Mouse (Mus musculus) heart, postnatal 36 days (tissue): ENCODE measurements at regions not wholly inside any gene's neighbourhood (a gene's known extent, or its start where the extent isn't known, plus 50 kb on each side); places are given as distances from the start of the nearest gene placed in this dataset.

Experiments
- DNase-seq, 2 experiments: peaks; one replicate each; pipeline ENCODE4 v3.0.0; 2021 to 2022
- intact Hi-C: fragments of 180-260 bp; cut with DNase I; formaldehyde crosslinking; loops from one replicate; pipeline ENCODE4 v1.15.1; 2025

- intact Hi-C loops, result loop anchor here (5.0 kb wide), 1 partner anchor 203 kb away; no protein-coding TSS in a partner anchor
- no peak for DNase-seq
Measured at GRCm38 (mm10) chr13:33558927-33559326, 74.3 kb downstream of the Serpinb9g start.

- intact Hi-C loops, result loop anchor here (5.0 kb wide), 1 partner anchor 203 kb away; no protein-coding TSS in a partner anchor
- DNase-seq, result no peak
Measured at GRCm38 (mm10) chr13:33559719-33560118, 75.1 kb downstream of the Serpinb9g start.

DNA sequence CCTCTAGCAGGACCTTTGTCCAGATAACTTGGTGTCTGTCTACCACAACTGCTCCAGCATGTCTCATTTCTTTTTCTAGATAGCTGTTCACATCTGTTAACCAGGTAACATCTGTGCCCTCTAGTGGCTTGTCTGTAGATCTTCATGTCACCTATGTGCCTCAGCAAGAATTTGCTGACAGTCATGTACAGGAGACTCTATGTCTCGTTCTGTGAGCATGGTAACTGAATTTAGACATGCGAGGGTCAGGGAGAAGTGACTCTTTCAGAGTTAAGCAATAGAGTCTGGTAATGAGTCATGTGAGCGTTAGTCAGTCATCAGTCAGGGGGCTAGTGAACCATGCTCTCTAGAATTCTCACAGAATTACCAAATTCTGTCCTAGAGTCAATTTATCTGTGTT is 77.0 kb downstream of the Serpinb9g start:
- intact Hi-C loops, result no loop called here
- no peak for DNase-seq

DNA sequence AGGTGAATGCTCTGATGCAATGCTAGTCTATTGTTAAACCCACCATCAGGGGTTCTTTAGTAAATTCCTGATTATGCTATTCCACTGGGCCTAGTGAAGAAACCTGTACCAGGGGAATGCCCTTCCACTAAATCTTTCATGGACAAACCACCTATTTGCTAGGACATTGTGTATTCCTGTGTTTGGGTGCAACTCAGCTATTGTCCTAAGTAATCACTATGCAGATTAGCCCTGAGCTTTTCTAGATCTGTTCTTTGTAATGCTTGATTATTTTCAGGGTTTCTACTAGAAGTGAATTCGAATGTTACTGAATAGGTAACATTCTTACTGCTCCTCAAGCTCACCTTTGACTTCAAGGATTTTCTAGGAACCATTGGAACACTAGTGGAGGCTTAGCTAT is 78.3 kb downstream of the Serpinb9g start:
- DNase-seq, result no peak

DNA sequence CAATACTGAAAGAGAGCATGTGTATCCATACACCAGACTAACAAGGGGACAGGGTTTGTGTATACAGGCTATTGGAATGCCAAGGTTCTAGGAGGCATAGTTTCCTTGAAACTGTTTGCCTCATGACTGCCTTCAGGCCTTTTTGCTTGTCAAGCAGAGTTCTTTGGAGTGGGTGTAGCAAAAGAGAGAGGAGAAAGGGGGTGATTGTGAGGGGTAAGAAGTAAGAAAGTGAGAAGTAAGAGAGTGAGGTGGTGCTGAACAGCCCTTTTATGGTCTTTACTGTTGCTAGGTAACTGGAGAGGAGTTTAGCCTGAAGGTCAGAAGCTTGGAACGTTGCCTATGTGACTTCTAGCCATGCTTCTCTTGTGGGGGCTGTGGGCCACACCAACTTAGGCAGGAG is 78.8 kb downstream of the Serpinb9g start:
- DNase-seq, result no peak
- intact Hi-C loops, result no loop called here

More for the DNA sequence above, 78.3 kb downstream of the Serpinb9g start:
- intact Hi-C loops, result no loop called here

DNA sequence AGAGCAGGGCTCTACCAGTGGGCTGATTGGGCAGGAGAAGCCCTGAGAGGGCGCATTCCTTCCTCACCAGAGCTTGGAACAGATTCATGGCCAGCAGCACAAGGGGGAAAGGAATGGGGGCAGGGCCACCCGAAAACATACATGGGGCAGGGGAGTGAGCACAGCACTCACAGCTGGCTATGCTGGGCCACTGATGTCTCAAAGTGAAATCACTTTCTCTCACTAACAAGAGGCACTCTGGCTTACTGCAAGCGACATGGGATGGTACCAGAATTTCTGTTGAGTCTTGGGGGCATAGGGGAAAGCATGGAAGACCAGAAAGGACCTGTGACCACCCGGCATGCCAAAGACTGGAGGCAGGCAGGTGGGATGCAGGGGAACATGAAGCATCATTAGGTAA is 83.3 kb downstream of the Serpinb9g start:
- no peak for DNase-seq
- intact Hi-C loops, result no loop called here

DNA sequence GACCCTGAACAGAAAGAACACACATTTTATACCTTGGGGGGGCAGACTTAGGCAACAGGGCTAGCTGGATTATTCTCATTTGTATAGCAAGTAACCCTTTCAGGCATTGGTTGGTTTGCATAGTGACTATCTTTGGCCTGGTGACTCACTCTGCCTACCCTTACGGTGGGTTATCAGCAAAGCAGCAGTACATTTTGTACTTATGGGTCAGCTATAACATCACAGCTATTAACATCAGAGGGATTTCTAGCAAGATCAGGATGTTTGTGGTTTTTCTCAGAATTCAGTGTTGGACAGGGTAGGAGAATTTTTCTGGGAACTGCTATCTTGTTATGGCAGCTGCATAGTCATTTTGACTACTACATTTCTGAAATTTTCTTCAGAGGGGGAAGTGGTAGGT is 84.7 kb downstream of the Serpinb9g start:
- no peak for DNase-seq
- intact Hi-C loops, result no loop called here

DNA sequence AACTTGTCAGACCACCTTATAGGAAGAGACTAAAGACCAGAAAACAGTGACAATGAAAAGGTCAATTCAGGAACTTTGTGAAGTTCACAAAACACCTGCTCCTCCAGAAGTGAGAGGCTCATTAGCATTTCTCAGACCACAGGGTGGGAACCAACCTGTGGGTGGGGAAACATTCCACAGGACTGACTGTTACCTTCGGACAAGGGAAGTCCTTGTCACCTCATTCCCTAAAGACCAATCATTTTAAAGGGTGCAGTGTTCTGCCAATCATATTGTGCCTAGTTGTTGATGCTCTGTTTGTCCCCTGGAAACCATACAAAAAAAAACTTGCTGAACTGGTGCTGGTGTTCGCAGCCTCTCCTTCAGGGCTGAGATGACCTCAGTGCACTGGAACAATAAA is 86.2 kb downstream of the Serpinb9g start:
- DNase-seq, result no peak
- intact Hi-C loops, result no loop called here

DNA sequence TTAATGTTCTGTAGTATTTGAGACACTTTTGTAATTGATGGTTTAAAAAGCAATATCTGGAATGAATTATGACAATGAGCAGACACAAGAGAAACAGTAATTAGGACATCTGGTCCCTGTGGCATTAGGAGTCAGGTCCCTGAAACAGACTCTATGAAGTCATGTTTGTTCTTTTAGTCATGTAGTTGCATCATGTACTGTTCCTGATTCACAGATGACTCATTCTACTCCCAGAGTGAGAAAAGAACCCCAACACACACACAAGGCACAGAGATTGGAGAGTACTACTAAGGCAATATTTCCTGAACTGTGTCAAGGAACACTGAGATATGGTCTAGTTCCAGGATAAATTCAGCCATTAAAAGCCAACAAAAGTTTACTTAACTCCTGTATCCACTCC is 75.1 kb upstream of the Serpinb6d start:
- DNase-seq, result no peak
- intact Hi-C loops, result no loop called here
